Mouse (Mus musculus): Measurements from ENCODE around the gene Abhd4. TPM values are rescaled to one million over a fixed set of nuclear protein-coding genes. Genes with fewer than 3 reads are reported as not detected.

Abhd4 gene
- total and polyA plus RNA-seq, 2 experiments from 2014 or later = 69.7 to 75.1 TPM

GRCm38 (mm10) chr14:54216126-54216525 is 37.9 kb upstream of the Abhd4 start:
- Histone ChIP-seq H3K9ac (no peak overlapping the region), H3K36me3 (ENCODE audit: insufficient read depth) (no peaks in the 10 kb centered on the region), H3K4me3 (ENCODE audit: low read depth, low read length) (no peak overlapping the region), H3K4me2 (ENCODE audit: low read depth) (no peak overlapping the region), H3K4me1 (ENCODE audit: insufficient read depth) (no peaks in the 10 kb centered on the region), H3K27ac (ENCODE audit: low read depth, low read length) (no peak overlapping the region), H3K27me3 (ENCODE audit: insufficient read depth, low read length) (no peaks in the 10 kb centered on the region), H3K9me3 (ENCODE audit: low read length) (no peaks in the 10 kb centered on the region)
- ATAC-seq = no peak
- no peak for TF ChIP-seq CTCF (IDR thresholded peaks at IDR 0.05; ENCODE audit: low read depth)
- DNase-seq = no peak
- WGBS = 91% methylated on average over 7 of the region's 7 CpGs

DNA sequence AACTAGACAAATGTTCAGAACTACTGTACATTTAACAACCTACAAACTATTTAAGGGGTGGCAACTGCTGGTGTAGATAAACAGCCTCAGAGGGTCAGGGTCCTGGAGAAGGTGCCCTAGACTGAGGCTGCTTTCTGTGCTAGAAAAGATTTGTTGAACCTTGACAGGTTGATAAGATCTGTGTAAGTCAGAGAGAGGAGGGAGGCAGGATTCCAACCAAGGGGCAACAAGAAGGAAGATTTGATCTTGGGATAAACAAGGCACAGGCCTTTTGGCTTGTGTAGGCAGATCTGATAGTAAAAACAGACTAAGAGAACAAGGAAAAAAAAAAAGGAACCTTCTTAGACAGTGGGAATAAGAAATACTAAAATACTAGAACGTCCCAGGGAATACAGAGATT is 35.8 kb upstream of the Abhd4 start:
- ATAC-seq (no peak), DNase-seq (no peak)
- TF ChIP-seq CTCF (IDR thresholded peaks at IDR 0.05; ENCODE audit: low read depth) = no peak
- Histone ChIP-seq H3K27ac (ENCODE audit: low read depth, low read length) (no peak overlapping the region), H3K9ac (no peak overlapping the region), H3K36me3 (ENCODE audit: insufficient read depth) (no peaks in the 10 kb centered on the region), H3K27me3 (ENCODE audit: insufficient read depth, low read length) (no peaks in the 10 kb centered on the region), H3K4me3 (ENCODE audit: low read depth, low read length) (no peak overlapping the region), H3K4me1 (ENCODE audit: insufficient read depth) (no peaks in the 10 kb centered on the region), H3K9me3 (ENCODE audit: low read length) (no peaks in the 10 kb centered on the region), H3K4me2 (ENCODE audit: low read depth) (no peak overlapping the region)
- 63% methylated on average over 1 of the region's 1 CpGs for WGBS

DNA sequence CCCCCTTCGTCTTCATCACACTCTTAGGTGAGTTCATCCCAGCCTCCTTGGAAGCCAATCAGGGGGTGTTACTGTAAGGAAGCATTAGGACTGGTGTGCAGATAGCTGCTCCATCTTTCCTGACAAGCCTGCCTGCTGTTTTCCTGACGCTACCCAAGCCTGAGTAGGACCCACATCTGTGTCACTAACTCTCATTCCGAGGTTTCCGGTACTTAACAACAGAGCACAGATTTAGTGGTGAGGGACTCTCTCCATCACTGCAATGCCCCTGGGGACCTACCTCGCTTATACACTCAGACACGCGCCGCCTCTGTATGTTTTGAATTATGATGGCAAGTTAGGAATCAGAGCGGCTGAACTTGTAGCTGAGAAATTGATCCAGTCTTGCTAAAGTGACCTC is 35.3 kb upstream of the Abhd4 start:
- Histone ChIP-seq H3K27me3 (ENCODE audit: insufficient read depth, low read length) (no peaks in the 10 kb centered on the region), H3K27ac (ENCODE audit: low read depth, low read length) (no peak overlapping the region), H3K4me1 (ENCODE audit: insufficient read depth) (no peaks in the 10 kb centered on the region), H3K4me2 (ENCODE audit: low read depth) (no peak overlapping the region), H3K9me3 (ENCODE audit: low read length) (no peaks in the 10 kb centered on the region), H3K4me3 (ENCODE audit: low read depth, low read length) (no peak overlapping the region), H3K36me3 (ENCODE audit: insufficient read depth) (no peaks in the 10 kb centered on the region), H3K9ac (no peak overlapping the region)
- DNase-seq (no peak), ATAC-seq (no peak)
- TF ChIP-seq CTCF (IDR thresholded peaks at IDR 0.05; ENCODE audit: low read depth) = no peak
- 84% methylated on average over 9 of the region's 9 CpGs for WGBS

DNA sequence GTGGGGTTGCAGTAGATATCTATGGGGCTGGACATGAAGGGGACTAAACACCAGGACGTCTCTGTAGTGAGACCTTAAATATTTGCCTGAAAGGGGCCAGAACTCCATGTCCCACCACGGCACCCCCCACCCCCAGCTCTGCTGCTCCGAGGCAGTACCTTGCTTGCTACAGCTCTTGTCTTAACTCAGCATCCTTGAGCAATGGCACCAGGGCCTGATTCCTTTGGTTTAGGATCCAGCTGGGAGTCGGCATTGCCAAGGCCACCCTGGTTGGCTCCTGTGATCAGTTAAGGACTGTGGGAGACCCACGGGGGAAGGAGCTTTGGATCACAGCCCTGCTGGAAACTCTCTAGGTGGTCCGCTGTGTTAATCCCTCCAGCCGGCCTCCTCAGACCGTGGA is 34.7 kb upstream of the Abhd4 start:
- Histone ChIP-seq H3K4me1 (ENCODE audit: insufficient read depth) (no peaks in the 10 kb centered on the region), H3K9ac (no peak overlapping the region), H3K27ac (ENCODE audit: low read depth, low read length) (no peak overlapping the region), H3K9me3 (ENCODE audit: low read length) (no peaks in the 10 kb centered on the region), H3K4me2 (ENCODE audit: low read depth) (no peak overlapping the region), H3K4me3 (ENCODE audit: low read depth, low read length) (no peak overlapping the region), H3K36me3 (ENCODE audit: insufficient read depth) (no peaks in the 10 kb centered on the region), H3K27me3 (ENCODE audit: insufficient read depth, low read length) (no peaks in the 10 kb centered on the region)
- ATAC-seq = no peak
- 42% methylated on average over 8 of the region's 8 CpGs for WGBS
- DNase-seq = no peak
- TF ChIP-seq CTCF (IDR thresholded peaks at IDR 0.05; ENCODE audit: low read depth) = no peak

DNA sequence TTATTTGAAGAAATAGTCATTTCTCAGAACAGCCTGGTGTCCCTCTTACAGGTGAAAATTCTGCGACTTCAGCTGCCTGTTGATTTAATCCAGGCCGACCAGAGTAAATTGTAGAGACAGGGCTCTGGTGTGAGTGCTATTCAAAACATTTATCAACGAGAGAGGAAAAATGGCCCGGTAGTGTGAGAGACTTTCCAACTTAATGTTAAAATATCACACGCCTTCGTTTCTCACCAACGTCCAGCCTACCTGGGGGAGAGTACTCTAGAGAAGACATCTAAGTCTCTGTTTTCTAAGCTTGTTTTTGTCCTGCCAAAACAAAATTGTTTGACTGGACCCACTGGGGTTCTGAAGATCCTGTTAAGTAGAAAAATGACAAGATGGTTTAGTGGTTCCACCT is 34.1 kb upstream of the Abhd4 start:
- no peaks in the 10 kb centered on the region for H3K4me1 ChIP-seq (ENCODE audit: insufficient read depth)
- WGBS = 83% methylated on average over 7 of the region's 7 CpGs

GRCm38 (mm10) chr14:54220726-54221494 is 33.1 kb upstream of the Abhd4 start:
- Histone ChIP-seq H3K4me1 (ENCODE audit: insufficient read depth) (no peaks in the 10 kb centered on the region), H3K4me3 (ENCODE audit: low read depth, low read length) (no peak overlapping the region), H3K36me3 (ENCODE audit: insufficient read depth) (no peaks in the 10 kb centered on the region), H3K4me2 (ENCODE audit: low read depth) (no peak overlapping the region), H3K9me3 (ENCODE audit: low read length) (no peaks in the 10 kb centered on the region), H3K27ac (ENCODE audit: low read depth, low read length) (no peak overlapping the region), H3K9ac (no peak overlapping the region), H3K27me3 (ENCODE audit: insufficient read depth, low read length) (no peaks in the 10 kb centered on the region)
- no peak for ATAC-seq
- no peak for DNase-seq
- TF ChIP-seq CTCF (IDR thresholded peaks at IDR 0.05; ENCODE audit: low read depth) = no peak
- 86% methylated on average over 8 of the region's 8 CpGs for WGBS

More for the DNA sequence above, 34.1 kb upstream of the Abhd4 start:
- no peak overlapping the region for H3K4me3 ChIP-seq (ENCODE audit: low read depth, low read length)
- no peak overlapping the region for H3K4me2 ChIP-seq (ENCODE audit: low read depth)
- no peak for DNase-seq
- H3K27ac ChIP-seq (ENCODE audit: low read depth, low read length) = no peak overlapping the region
- no peak for TF ChIP-seq CTCF (IDR thresholded peaks at IDR 0.05; ENCODE audit: low read depth)
- H3K36me3 ChIP-seq (ENCODE audit: insufficient read depth) = no peaks in the 10 kb centered on the region
- H3K9me3 ChIP-seq (ENCODE audit: low read length) = no peaks in the 10 kb centered on the region
- no peak overlapping the region for H3K9ac ChIP-seq
- H3K27me3 ChIP-seq (ENCODE audit: insufficient read depth, low read length) = no peaks in the 10 kb centered on the region
- no peak for ATAC-seq

DNA sequence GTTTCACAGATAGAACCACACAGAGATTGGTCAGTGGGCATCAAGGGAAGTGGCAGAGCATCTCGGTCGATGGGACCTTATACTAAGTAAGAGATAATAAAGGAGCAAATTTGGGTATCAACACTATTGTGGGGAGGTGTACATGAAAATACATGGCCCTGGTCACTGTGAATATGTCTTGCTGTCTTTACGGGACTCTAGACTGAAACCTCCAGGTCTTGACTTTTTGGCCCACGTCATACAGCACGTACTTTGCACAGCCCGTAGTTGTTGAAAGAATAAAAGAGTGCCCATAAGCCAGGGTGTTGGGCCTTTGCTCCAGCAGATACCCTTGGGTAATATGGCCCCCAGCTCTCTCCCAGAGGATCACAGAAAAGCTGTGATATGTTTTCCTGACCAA is 32.3 kb upstream of the Abhd4 start:
- Histone ChIP-seq H3K9me3 (ENCODE audit: low read length) (no peaks in the 10 kb centered on the region), H3K9ac (no peak overlapping the region), H3K27ac (ENCODE audit: low read depth, low read length) (no peak overlapping the region), H3K36me3 (ENCODE audit: insufficient read depth) (no peaks in the 10 kb centered on the region), H3K27me3 (ENCODE audit: insufficient read depth, low read length) (no peaks in the 10 kb centered on the region), H3K4me2 (ENCODE audit: low read depth) (no peak overlapping the region), H3K4me1 (ENCODE audit: insufficient read depth) (no peaks in the 10 kb centered on the region), H3K4me3 (ENCODE audit: low read depth, low read length) (no peak overlapping the region)
- no peak for ATAC-seq
- WGBS = 91% methylated on average over 6 of the region's 6 CpGs
- DNase-seq = no peak
- no peak for TF ChIP-seq CTCF (IDR thresholded peaks at IDR 0.05; ENCODE audit: low read depth)

Data from forebrain, postnatal 0 days (tissue).